Mouse (Mus musculus) adrenal gland (tissue): ENCODE measurements around the gene Gpatch8.

Experiments
- intact Hi-C: fragments of 180-260 bp; cut with DNase I; formaldehyde crosslinking; loops from one replicate; pipeline ENCODE4 v1.15.1; 2025

Gpatch8 gene

GRCm38 (mm10) chr11:102434816-102435705, 121.1 kb downstream of the Gpatch8 start:
- intact Hi-C loops, result loop anchor here (2.0 to 5.0 kb wide), 2 partner anchors 126 to 288 kb away; partner anchors contain the start of gene Nags

- intact Hi-C loops, result loop anchor here (2.0 to 5.0 kb wide), 2 partner anchors 126 to 287 kb away; partner anchors contain the start of gene Nags
Observed at GRCm38 (mm10) chr11:102434406-102434805, 121.8 kb downstream of the Gpatch8 start.

GRCm38 (mm10) chr11:102433866-102434265, 122.3 kb downstream of the Gpatch8 start:
- intact Hi-C loops, result loop anchor here (2.0 to 5.0 kb wide), 2 partner anchors 125 to 287 kb away; partner anchors contain the start of gene Nags

GRCm38 (mm10) chr11:102432896-102433295, 123.3 kb downstream of the Gpatch8 start:
- intact Hi-C loops, result loop anchor here (5.0 kb wide), 1 partner anchor 286 kb away; the partner anchor contains the start of gene Nags

GRCm38 (mm10) chr11:102432115-102432843, 123.9 kb downstream of the Gpatch8 start:
- intact Hi-C loops, result loop anchor here (5.0 kb wide), 1 partner anchor 285 kb away; the partner anchor contains the start of gene Nags

- intact Hi-C loops, result loop anchor here (5.0 kb wide), 1 partner anchor 284 kb away; the partner anchor contains the start of gene Nags
Observed at GRCm38 (mm10) chr11:102431728-102432114, 124.5 kb downstream of the Gpatch8 start.

GRCm38 (mm10) chr11:102431018-102431645, 125.1 kb downstream of the Gpatch8 start:
- intact Hi-C loops, result loop anchor here (5.0 kb wide), 1 partner anchor 284 kb away; the partner anchor contains the start of gene Nags

GRCm38 (mm10) chr11:102430121-102431017, 125.8 kb downstream of the Gpatch8 start, which contains the start of gene Grn:
Gene Grn, plus strand, starts transcription at chr11:102430315.
- intact Hi-C loops, result loop anchor here (5.0 kb wide), 1 partner anchor 283 kb away; the partner anchor contains the start of gene Nags

GRCm38 (mm10) chr11:102429551-102429950, 126.6 kb downstream of the Gpatch8 start:
- intact Hi-C loops, result no loop called here

GRCm38 (mm10) chr11:102428981-102429540, 127.1 kb downstream of the Gpatch8 start:
- intact Hi-C loops, result no loop called here
